Mouse (Mus musculus): Measurements from ENCODE around the gene Pde4dip.

Gene Pde4dip

GRCm38 (mm10) chr3:97844163-97844820, 44.2 kb downstream of the Pde4dip start:
- no peak for DNase-seq (ENCODE audit: low spot score)

DNA sequence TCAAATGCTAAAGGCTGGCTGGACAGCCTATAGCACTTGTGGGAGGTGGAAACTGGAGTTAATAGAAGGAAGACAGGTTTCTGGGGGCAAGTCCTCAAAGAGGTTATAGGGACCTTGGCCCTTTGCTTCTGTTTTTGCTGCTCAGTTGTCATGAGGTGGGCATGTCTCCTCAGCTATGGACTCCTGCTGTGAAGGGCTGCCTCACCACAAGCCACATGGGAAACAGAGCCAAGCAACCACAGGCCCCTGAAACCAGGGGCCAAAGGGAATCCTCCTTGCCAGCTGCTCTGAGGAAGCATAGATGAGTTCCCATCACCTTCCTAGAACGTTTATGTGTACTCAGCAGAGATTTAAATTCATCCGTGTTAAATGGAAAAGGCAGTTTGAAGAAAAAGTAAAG, 45.9 kb downstream of the Pde4dip start:
- DNase-seq (ENCODE audit: low spot score), result no peak

DNA sequence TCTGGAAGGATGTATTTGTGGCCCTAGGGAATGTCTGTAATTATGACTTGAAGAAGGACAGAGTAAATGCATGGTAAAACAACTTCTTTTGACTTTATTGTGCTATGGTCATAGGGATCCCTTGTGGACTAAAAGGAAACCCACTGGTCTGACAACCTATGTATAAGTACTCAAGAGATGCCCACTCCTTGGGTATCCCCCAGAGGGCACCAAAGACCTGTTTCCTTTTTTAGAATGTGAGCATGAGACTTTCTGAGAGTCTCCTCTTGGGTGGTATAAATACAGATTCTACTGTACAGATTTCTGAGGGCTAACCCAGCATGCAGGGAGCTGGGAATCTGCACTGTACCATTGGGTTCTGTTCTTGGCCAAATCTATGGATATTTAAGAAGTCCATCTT, 48.1 kb downstream of the Pde4dip start:
- no peak for DNase-seq (ENCODE audit: low spot score)

DNA sequence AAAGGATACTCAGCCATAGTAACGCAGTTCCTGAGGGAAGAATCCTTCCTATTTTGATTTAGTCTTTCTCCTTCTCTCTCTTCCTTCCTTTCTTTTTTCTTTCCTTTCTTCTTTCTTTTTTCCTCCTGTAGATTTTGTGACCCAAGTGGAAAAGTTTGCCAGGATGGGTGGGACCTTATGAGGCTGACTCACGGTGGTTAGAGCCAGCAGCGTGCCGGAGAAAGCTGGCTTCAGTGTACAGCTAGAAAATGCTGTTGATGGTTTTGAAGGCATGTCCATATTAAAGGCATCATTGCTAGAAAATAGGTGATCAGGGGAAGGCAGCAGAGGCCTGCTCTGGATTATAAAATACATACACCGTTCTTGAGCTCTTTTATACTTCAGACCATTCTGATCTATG, 52.6 kb downstream of the Pde4dip start:
- DNase-seq (ENCODE audit: low spot score), result no peak

DNA sequence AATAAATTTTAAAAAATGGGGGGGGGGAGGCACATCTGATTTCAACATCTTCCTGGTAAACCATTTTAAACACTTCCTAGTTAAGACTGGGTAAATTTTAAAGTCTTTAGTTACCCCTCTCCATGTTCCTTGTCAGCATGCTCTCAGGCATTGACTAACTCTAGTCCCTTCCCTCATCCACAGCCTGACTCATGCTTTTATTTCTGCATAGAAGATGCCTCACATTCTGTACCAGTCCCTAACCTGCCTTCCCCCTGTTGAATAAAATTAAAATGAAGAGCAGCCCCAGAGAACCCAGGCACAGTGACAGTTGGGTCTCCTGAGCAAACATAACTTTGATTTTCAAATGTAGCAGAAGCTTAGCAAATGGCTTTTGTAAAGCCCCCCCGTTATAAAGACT, 53.9 kb downstream of the Pde4dip start:
- DNase-seq (ENCODE audit: low spot score), result no peak

DNA sequence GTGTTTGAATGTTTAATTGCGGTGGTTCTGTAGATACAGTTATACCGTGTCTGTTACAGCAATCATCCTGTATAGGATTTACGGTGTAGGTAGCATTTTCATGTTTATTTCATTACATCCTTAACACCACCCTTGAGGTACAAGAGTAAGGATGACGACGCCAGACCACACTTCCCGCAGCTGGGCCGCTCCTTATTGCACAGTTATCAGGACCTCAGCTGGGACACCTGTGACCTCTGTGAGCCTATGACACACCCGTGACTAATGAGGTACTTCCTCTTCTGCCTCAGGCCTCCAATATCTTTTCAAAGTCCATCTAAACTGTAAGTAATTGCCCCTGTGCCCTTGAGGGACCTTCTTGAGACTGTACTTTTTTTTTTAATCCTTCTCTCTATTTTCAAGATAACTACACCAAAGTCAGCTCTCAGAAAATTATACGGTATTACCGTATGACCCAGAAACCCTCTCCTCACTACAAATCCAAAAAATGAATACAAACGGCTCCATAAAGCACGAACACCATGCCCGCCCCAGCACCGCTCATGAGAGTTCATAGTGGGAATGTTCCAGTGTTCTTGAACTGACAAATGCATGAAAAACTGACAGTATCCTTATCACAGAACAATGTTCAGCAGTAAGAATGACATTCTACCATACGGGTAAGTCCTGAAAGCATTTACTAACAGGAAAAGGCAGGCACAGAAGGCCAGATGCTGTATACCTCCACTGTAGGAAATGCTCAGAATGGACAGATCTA, 56.8 kb downstream of the Pde4dip start:
- DNase-seq (ENCODE audit: low spot score), result no peak

DNA sequence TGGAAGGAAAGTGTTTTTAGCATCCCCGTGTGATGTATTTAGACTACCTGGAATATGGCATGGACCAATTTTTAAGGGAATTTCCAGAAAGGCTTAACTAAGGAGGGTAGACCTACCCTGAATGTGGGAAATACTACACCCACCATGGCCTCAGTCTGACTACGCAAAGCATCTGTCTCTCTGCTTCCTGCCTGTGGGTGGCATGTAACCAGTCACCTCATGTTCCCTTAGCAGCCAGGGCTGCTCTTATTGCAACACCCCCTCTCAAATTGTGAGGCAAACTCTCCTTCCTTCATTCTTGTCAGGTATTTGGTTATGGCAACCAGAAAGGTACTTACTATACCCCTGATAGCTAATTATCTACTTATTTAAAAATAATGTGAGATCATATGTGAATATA, 57.9 kb downstream of the Pde4dip start:
- DNase-seq (ENCODE audit: low spot score), result no peak

GRCm38 (mm10) chr3:97830122-97830521, 58.4 kb downstream of the Pde4dip start:
- DNase-seq (ENCODE audit: low spot score), result no peak

GRCm38 (mm10) chr3:97828286-97828685, 60.2 kb downstream of the Pde4dip start:
- no peak for DNase-seq (ENCODE audit: low spot score)

GRCm38 (mm10) chr3:97825246-97825645, 63.3 kb downstream of the Pde4dip start:
- DNase-seq (ENCODE audit: low spot score), result no peak

- no peak for DNase-seq (ENCODE audit: low spot score)
These were observed 63.8 kb downstream of the Pde4dip start for GRCm38 (mm10) chr3:97824744-97825143.

GRCm38 (mm10) chr3:97824011-97824711, 64.3 kb downstream of the Pde4dip start:
- DNase-seq (ENCODE audit: low spot score), result no peak

DNA sequence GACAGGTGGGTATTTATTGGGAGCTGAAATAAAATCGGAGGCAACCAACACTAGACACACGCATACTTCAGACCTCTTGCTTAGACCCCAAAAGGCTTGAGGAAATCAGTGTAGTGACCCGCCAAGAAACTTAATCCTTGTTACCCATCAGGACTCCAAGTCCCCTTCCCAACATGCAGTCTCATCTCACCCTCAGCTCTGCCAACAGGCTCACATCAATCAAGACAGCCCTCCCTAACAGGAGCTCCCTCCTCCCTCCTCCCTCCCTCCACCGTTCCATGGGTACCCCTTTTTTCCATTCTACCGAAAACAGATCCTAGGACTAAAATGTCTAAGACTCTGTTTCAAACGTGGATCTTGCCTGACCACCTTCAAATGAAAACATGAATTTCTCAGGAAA, 65.1 kb downstream of the Pde4dip start:
- DNase-seq (ENCODE audit: low spot score), result no peak

DNA sequence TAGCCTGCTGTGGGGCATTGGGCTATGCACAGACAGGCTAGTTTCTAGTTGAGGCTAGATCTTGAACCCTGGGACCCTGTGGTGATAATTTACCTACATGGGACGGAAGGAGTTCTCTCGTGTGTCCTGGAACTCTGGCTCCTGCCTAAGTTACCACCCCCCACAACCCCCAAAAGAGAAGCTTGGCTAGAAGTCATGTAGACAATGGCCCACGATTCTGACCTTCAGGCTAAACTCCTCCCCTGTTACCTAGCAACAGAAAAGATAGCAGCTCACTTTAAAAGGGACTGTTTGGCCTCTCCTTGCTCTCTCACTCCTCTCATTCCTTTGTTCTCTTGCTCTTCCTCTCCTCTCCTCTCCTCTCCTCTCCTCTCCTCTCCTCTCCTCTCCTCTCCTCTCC, 69.5 kb downstream of the Pde4dip start:
- no peak for DNase-seq (ENCODE audit: low spot score)

DNA sequence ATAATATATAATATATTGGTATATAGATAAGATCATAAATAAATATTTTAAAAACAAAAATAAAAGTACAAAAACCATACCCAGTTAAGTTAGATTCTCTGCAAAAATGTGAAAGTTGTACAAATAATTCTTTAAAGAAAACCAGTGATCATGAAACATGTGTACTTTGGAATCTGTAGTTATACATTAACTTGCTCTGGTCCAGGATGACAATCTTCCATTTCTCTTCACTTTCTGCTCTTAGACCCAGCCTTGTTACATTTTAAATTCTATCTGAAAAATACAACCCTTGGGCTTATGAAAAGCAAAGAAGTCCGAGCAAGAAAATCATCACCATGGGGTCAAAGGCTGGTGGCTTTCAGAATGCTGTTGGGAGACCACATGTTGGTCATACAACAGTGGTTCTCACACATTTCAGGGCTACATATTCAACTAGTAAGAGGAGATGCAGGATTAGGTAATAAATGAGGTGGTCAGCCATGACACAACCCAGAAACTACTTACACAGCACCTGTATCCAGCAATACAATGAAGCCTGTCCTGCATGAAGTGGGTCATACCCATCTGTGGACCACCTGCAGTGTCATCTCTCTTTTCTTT, 70.0 kb downstream of the Pde4dip start:
- DNase-seq (ENCODE audit: low spot score), result no peak

DNA sequence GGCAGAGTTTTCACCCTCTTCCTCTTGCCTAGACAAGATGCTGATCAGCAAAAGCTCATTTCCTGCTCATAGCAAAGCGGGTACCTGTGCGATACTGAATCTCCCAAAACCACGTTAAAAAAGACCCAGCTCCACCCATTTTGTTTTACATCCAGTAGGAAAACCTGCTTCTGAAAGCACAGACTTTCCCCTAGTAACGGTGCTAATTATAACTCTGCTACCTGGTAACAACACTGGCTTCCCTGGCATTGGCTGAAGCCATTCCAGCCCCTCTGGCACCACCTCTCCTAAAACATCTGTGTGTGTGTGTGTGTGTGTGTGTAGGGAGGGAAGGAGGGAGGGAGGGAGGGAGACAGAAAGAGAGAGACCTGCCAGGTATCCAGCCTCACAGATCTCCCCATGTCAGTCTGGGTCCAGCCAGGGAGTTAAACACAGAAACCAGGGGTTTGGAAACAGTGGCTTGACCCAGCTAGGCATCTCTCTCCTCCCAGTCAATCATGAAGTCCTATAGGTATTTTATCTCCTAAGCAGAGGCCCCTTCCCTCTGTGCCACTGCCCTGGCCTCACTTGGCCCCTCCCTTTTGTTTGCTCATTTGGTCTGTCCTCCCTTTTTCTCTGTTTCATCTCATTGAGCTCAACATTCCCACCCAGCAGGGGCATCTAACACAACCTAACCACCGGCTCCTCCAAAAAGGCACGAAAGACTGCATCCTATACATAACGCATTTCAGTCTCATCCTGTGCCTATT, 76.7 kb downstream of the Pde4dip start:
- no peak for DNase-seq (ENCODE audit: low spot score)

DNA sequence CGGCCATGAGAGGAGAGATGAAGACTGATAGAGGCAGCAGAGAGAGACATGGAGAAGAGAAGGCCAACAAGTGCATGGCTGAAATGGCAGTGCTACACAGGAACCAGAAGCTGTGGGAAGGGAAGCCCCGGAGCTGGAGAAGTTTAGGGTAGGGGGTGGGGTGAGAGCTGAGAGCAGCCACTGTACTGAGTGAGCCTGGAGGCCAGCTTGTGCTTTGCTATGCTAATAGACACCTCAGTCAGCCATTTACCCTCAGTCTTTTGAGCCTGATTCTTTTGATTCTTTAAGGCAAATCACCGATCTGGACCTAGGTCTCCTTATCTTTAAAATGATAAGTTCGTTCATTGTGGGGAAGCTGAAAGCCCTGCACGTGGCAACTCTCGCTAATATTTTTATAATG, 77.3 kb downstream of the Pde4dip start:
- no peak for DNase-seq (ENCODE audit: low spot score)

DNA sequence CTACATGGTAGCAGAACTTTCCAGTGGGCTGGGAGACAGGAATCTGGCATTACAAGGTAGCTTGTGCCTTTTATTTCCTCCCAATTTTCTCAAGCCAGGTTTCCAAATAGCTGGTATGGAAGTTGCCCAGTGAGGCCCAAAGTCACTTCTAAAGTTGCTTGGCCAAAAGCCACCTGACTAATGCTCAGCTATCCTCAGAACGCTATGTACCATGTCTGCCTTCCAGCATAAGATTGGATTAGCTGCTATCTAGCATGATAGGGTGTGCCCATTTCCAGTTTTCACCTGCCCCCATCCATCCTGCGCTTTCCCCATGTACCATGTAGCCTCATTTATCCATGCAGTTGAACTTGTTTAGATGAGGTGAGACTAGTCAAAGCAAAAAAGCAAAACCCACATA, 78.2 kb downstream of the Pde4dip start:
- DNase-seq (ENCODE audit: low spot score), result no peak

GRCm38 (mm10) chr3:97805559-97805958, 82.9 kb downstream of the Pde4dip start:
- no peak for DNase-seq (ENCODE audit: low spot score)

GRCm38 (mm10) chr3:97803675-97804074, 84.8 kb downstream of the Pde4dip start:
- no peak for DNase-seq (ENCODE audit: low spot score)

DNA sequence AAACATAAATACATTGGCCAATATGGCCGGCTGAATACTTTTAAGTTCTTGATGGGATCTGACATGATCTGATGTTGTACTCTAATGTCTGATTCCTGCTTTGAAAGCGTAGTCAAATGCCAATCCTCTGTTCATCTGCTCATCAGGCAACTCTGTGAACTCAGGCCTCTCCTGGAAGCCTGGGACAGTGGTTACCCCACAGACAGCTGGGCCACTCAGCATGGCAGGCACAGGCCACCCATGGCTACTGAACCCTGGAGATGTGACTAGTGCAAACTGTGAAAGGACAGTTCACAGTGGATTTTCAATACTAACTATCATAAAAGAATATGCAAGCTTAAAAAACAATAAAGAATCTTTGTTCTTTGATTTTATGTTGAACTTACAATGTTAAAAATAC, 85.6 kb downstream of the Pde4dip start:
- no peak for DNase-seq (ENCODE audit: low spot score)

- no peak for DNase-seq (ENCODE audit: low spot score)
These were observed 86.2 kb downstream of the Pde4dip start for GRCm38 (mm10) chr3:97802297-97802696.
